Mouse (Mus musculus) small intestine, adult 2 months (tissue): ENCODE data around the gene Vcp. TPM values are rescaled to one million over a fixed set of nuclear protein-coding genes. Genes with fewer than 3 reads are reported as not detected.
A peak's percentile ranks its signal among the peaks of the same experiment; 100 is the strongest.

ENCODE experiments used
- H3K27ac ChIP-seq: fragments of 200-500 bp; 2 replicates; pipeline ENCODE4 v1.5.1; 2012; ENCODE audit warnings: low read depth, low read length, control low read depth, inconsistent platforms; ENCODE audit not compliant: insufficient read depth
- H3K27me3 ChIP-seq: fragments of 200-500 bp; 2 replicates; pipeline ENCODE4 v1.6.1; 2012; ENCODE audit warnings: mild to moderate bottlenecking, moderate library complexity, low read length, inconsistent platforms; ENCODE audit not compliant: control insufficient read depth, insufficient read depth
- H3K36me3 ChIP-seq: fragments of 200-500 bp; 2 replicates; pipeline ENCODE4 v1.6.1; 2012; ENCODE audit warnings: mild to moderate bottlenecking, low read length, control low read depth, inconsistent platforms; ENCODE audit not compliant: control insufficient read depth, insufficient read depth
- H3K4me1 ChIP-seq: fragments of 200-500 bp; 2 replicates; pipeline ENCODE4 v1.6.1; 2012; ENCODE audit warnings: low read length, inconsistent platforms, mixed read lengths; ENCODE audit not compliant: control insufficient read depth, insufficient read depth, insufficient read length
- H3K4me3 ChIP-seq: fragments of 200-500 bp; 2 replicates; pipeline ENCODE4 v1.5.1; 2012; ENCODE audit warnings: low read depth, mild to moderate bottlenecking, control low read depth, inconsistent platforms, low read length, moderate library complexity
- CTCF ChIP-seq: fragments of 200-500 bp; IDR thresholded peaks from 2 replicates; pipeline ENCODE4 v1.5.1; 2012; ENCODE audit warnings: low read depth, mild to moderate bottlenecking, control low read depth, inconsistent platforms, low read length, moderate library complexity, mixed read lengths; ENCODE audit not compliant: insufficient replicate concordance, insufficient read length; ENCODE audit errors: extremely low read depth
- POLR2A ChIP-seq: fragments of 200-500 bp; IDR thresholded peaks from 2 replicates; pipeline ENCODE4 v1.6.1; 2012; ENCODE audit warnings: low read depth, mild to moderate bottlenecking, control low read depth, inconsistent platforms, low read length, moderate library complexity
- WGBS: fragments of 180-500 bp; shearing (Covaris S2); methylation state at CpG from one replicate; pipeline ENCODE4 v1.1.7; 2018; 5-methylcytosine and 5-hydroxymethylcytosine counted together
- polyA plus RNA-seq: library from polyadenylated mRNA; depleted of rRNA; stranded (reverse); fragments of >200 nt; gene quantifications from 2 replicates; pipeline ENCODE4 v1.2.3, GENCODE M21; 2012; rRNA removed

Vcp gene
- polyA plus RNA-seq, 1 experiment = 78.2 TPM

DNA sequence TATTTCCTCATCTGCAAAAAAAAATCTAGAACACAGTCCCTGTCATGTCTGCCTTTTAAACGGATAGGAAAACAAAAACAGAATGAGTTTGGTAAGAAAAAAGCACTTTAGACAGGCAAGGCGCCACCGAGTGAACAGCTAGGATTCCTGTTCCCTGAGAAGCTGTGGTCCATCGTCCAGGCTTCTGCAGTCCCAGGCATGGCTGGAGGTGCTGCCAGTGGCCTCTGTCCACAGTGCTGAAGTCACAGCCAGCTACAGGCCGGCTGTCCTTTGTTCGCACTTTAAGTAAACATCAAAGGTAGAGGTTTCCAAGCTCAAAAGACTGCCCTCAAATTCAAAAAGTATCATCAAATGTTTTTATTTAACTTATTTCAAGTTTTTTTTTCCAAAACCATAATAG is 55.3 kb downstream of the Vcp start:
- Histone ChIP-seq H3K4me3 (no peak overlapping the region), H3K27ac (no peak overlapping the region)
- WGBS = 9% methylated on average over 6 of the region's 6 CpGs

GRCm38 (mm10) chr4:42944185-42944584 is 56.1 kb downstream of the Vcp start:
- Histone ChIP-seq H3K27me3 (no peaks in the 10 kb centered on the region; the same call in 1 of the 2 replicates), H3K36me3 (no peaks in the 10 kb centered on the region), H3K4me3 (no peak overlapping the region), H3K4me1 (peaks cover 3% of the 10 kb centered on the region; the same call in 1 of the 2 replicates), H3K27ac (no peak overlapping the region)
- TF ChIP-seq POLR2A (no peak), CTCF (no peak)
- WGBS = 85% methylated on average over 9 of the region's 9 CpGs

More for the DNA sequence above, 55.3 kb downstream of the Vcp start:
- TF ChIP-seq CTCF (no peak), POLR2A (no peak)
- H3K36me3 ChIP-seq = no peaks in the 10 kb centered on the region
- H3K27me3 ChIP-seq = no peaks in the 10 kb centered on the region
- H3K4me1 ChIP-seq = peaks cover 5% of the 10 kb centered on the region; the same call in 1 of the 2 replicates

DNA sequence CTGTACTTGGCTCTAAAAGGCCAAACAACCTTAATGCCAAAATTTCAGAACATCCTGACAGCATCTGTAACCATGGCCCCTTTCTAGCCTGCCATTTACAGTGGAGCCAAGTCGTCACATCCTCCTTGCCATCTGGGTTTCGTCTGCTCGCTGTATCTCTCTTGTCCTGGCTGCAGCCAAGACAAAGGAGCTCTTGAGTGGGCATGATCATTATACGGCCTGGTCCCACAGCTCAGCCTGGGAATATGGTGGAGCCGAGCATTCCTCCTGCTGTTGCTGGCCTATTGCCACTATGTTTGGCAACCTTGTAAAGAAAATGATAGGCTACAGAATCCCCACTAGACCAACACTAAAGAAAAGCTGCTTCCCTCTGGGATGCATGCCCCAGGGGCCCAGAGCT is 57.0 kb downstream of the Vcp start:
- Histone ChIP-seq H3K27ac (no peak overlapping the region), H3K36me3 (no peaks in the 10 kb centered on the region), H3K4me1 (no peaks in the 10 kb centered on the region), H3K4me3 (no peak overlapping the region), H3K27me3 (no peaks in the 10 kb centered on the region; the same call in 1 of the 2 replicates)
- 76% methylated on average over 5 of the region's 5 CpGs for WGBS
- no peak for TF ChIP-seq POLR2A
- TF ChIP-seq CTCF = no peak

GRCm38 (mm10) chr4:42941396-42941795 is 58.9 kb downstream of the Vcp start:
- H3K27me3 ChIP-seq = no peaks in the 10 kb centered on the region; the same call in 1 of the 2 replicates
- no peaks in the 10 kb centered on the region for H3K4me1 ChIP-seq
- WGBS = 79% methylated on average over 7 of the region's 7 CpGs
- no peak overlapping the region for H3K4me3 ChIP-seq
- H3K27ac ChIP-seq = no peak overlapping the region
- no peaks in the 10 kb centered on the region for H3K36me3 ChIP-seq
- TF ChIP-seq CTCF (no peak), POLR2A (no peak)

- 4% methylated on average over 22 of the region's 22 CpGs for WGBS
- H3K4me1 ChIP-seq = no peaks in the 10 kb centered on the region; the same call in 1 of the 2 replicates
- no peak overlapping the region for H3K27ac ChIP-seq
- TF ChIP-seq CTCF (no peak), POLR2A (no peak)
- H3K36me3 ChIP-seq = no peaks in the 10 kb centered on the region
- H3K27me3 ChIP-seq = no peaks in the 10 kb centered on the region
- H3K4me3 ChIP-seq = peak overlapping the region; percentile 40
Observed at GRCm38 (mm10) chr4:42933630-42934029, 66.7 kb downstream of the Vcp start.

- WGBS = 65% methylated on average over 8 of the region's 8 CpGs
- Histone ChIP-seq H3K27ac (no peak overlapping the region), H3K27me3 (no peaks in the 10 kb centered on the region), H3K4me3 (no peak overlapping the region), H3K4me1 (no peaks in the 10 kb centered on the region; the same call in 1 of the 2 replicates), H3K36me3 (no peaks in the 10 kb centered on the region)
- no peak for TF ChIP-seq CTCF
- TF ChIP-seq POLR2A = no peak
Observed at GRCm38 (mm10) chr4:42932229-42932969, 67.9 kb downstream of the Vcp start.

Other genes starting within 250 kb of the Vcp start
- gene Ccl19, start 243.9 kb downstream of the Vcp start, polyA plus RNA-seq = 6.3 and 7.7 TPM in 2 replicates
- 31.7 and 33.1 TPM in 2 replicates for gene Ccl21a, start 226.5 kb downstream of the Vcp start, polyA plus RNA-seq
- gene Fam205a1, start 146.6 kb downstream of the Vcp start, polyA plus RNA-seq = not detected in 2 replicates
- not detected in 2 replicates for gene Gm12394, start 143.7 kb downstream of the Vcp start, polyA plus RNA-seq
- gene Fam205c, start 126.3 kb downstream of the Vcp start, polyA plus RNA-seq = not detected in 2 replicates
- 0.37 and 0.46 TPM in 2 replicates for gene Phf24, start 83.8 kb downstream of the Vcp start, polyA plus RNA-seq
- gene Dnajb5, start 50.7 kb downstream of the Vcp start, polyA plus RNA-seq = 4.2 and 6.5 TPM in 2 replicates
- gene 1700022I11Rik, start 30.9 kb downstream of the Vcp start, polyA plus RNA-seq = not detected in 2 replicates
- 3.9 and 9.5 TPM in 2 replicates for gene Fancg, start 10.0 kb upstream of the Vcp start, polyA plus RNA-seq
- 20.0 and 30.6 TPM in 2 replicates for gene Pigo, start 25.3 kb upstream of the Vcp start, polyA plus RNA-seq
- 38.7 and 62.8 TPM in 2 replicates for gene Stoml2, start 31.2 kb upstream of the Vcp start, polyA plus RNA-seq
- 36.1 and 70.5 TPM in 2 replicates for gene Fam214b, start 45.7 kb upstream of the Vcp start, polyA plus RNA-seq
- gene Unc13b, start 58.4 kb upstream of the Vcp start, polyA plus RNA-seq = 5.5 and 7.0 TPM in 2 replicates